Mouse (Mus musculus) forebrain, embryonic 16.5 days (tissue): ENCODE measurements around the gene Klhl11. TPM values are rescaled to one million over a fixed set of nuclear protein-coding genes. Genes with fewer than 3 reads are reported as not detected.

Source experiments
- ATAC-seq: fragments of 200-750 bp; cut with Nextera tagmentation; 2 replicates; pipeline ENCODE4 v1.8.0; 2017; ENCODE audit warnings: mild to moderate bottlenecking, moderate library complexity
- H3K27ac ChIP-seq: fragments of 300-500 bp; sonication (generic); 2 replicates; pipeline ENCODE4 v1.5.1; 2014; ENCODE audit warnings: low read length, control low read depth
- H3K27me3 ChIP-seq: fragments of 300-500 bp; sonication (generic); replicated peaks from 2 replicates; pipeline ENCODE4 v1.6.1; 2014; ENCODE audit warnings: low read length; ENCODE audit not compliant: control insufficient read depth, insufficient read depth
- H3K36me3 ChIP-seq: fragments of 300-500 bp; sonication (generic); 2 replicates; pipeline ENCODE4 v1.6.1; 2014; ENCODE audit not compliant: control insufficient read depth, insufficient read depth
- H3K4me1 ChIP-seq: fragments of 300-500 bp; sonication (generic); replicated peaks from 2 replicates; pipeline ENCODE4 v1.6.1; 2014; ENCODE audit warnings: low read length; ENCODE audit not compliant: control insufficient read depth, insufficient read depth
- H3K4me2 ChIP-seq: fragments of 300-500 bp; sonication (generic); 2 replicates; pipeline ENCODE4 v1.6.1; 2014; ENCODE audit warnings: mild to moderate bottlenecking, low read length, control low read depth
- H3K4me3 ChIP-seq: fragments of 300-500 bp; sonication (generic); replicated peaks from 2 replicates; pipeline ENCODE4 v1.5.1; 2014; ENCODE audit warnings: mild to moderate bottlenecking, low read length, control low read depth
- H3K9ac ChIP-seq: fragments of 300-500 bp; sonication (generic); replicated peaks from 2 replicates; pipeline ENCODE4 v1.6.1; 2014; ENCODE audit warnings: low read depth, low read length, control low read depth
- H3K9me3 ChIP-seq: fragments of 300-500 bp; sonication (generic); 2 replicates; pipeline ENCODE4 v1.6.1; 2016; ENCODE audit warnings: low read length; ENCODE audit not compliant: control insufficient read depth
- WGBS: fragments of 180-500 bp; shearing (Covaris S2); extraction: QIAGEN DNeasy Blood & Tissue Kit; methylation state at CpG from one replicate; pipeline ENCODE4 v1.1.7; 2014; 5-methylcytosine and 5-hydroxymethylcytosine counted together
- polyA plus RNA-seq: library from polyadenylated mRNA; unstranded; fragments of >200 nt; fragmentation: Nextera tagmentation; extraction: Ambion mirVana; gene quantifications from 2 replicates; pipeline ENCODE4 v1.2.1, GENCODE M21; 2015

The Klhl11 gene
- polyA plus RNA-seq, 1 experiment from 2014 or later, result 14.3 TPM

- H3K27me3 ChIP-seq, result no peaks in the 10 kb centered on the region
- no peaks in the 10 kb centered on the region for H3K4me1 ChIP-seq
- H3K4me2 ChIP-seq, result no peak overlapping the region
- no peak overlapping the region for H3K27ac ChIP-seq
- peaks cover 45% of the 10 kb centered on the region for H3K36me3 ChIP-seq
- H3K9me3 ChIP-seq, result no peaks in the 10 kb centered on the region
- no peak for ATAC-seq
- H3K9ac ChIP-seq, result no peak overlapping the region
- WGBS, result 92% methylated on average over 2 of the region's 2 CpGs
- no peak overlapping the region for H3K4me3 ChIP-seq
These were observed 38.0 kb upstream of the Klhl11 start for GRCm38 (mm10) chr11:100510556-100510955.

GRCm38 (mm10) chr11:100505997-100506396 lies 33.5 kb upstream of the Klhl11 start:
- Histone ChIP-seq H3K36me3 (peaks cover 48% of the 10 kb centered on the region), H3K9me3 (no peaks in the 10 kb centered on the region), H3K4me2 (no peak overlapping the region), H3K4me3 (no peak overlapping the region), H3K9ac (no peak overlapping the region), H3K27ac (no peak overlapping the region), H3K4me1 (no peaks in the 10 kb centered on the region), H3K27me3 (no peaks in the 10 kb centered on the region)
- no peak for ATAC-seq
- 80% methylated on average over 8 of the region's 8 CpGs for whole genome bisulfite sequencing

GRCm38 (mm10) chr11:100504990-100505660 lies 32.6 kb upstream of the Klhl11 start:
- no peak overlapping the region for H3K9ac ChIP-seq
- H3K4me1 ChIP-seq, result no peaks in the 10 kb centered on the region
- WGBS, result 94% methylated on average over 12 of the region's 12 CpGs
- H3K36me3 ChIP-seq, result peaks cover 49% of the 10 kb centered on the region
- no peaks in the 10 kb centered on the region for H3K27me3 ChIP-seq
- H3K4me3 ChIP-seq, result no peak overlapping the region
- H3K9me3 ChIP-seq, result no peaks in the 10 kb centered on the region
- H3K4me2 ChIP-seq, result no peak overlapping the region
- no peak for ATAC-seq
- H3K27ac ChIP-seq, result no peak overlapping the region

- no peak overlapping the region for H3K27ac ChIP-seq
- WGBS, result 11% methylated on average over 6 of the region's 6 CpGs
- H3K9ac ChIP-seq, result no peak overlapping the region
- peaks cover 61% of the 10 kb centered on the region for H3K36me3 ChIP-seq
- H3K4me2 ChIP-seq, result no peak overlapping the region
- no peaks in the 10 kb centered on the region for H3K9me3 ChIP-seq
- H3K4me3 ChIP-seq, result no peak overlapping the region
- no peaks in the 10 kb centered on the region for H3K27me3 ChIP-seq
- H3K4me1 ChIP-seq, result no peaks in the 10 kb centered on the region
- no peak for ATAC-seq
These were observed 28.8 kb upstream of the Klhl11 start for GRCm38 (mm10) chr11:100501321-100501720.

GRCm38 (mm10) chr11:100500651-100501050 lies 28.1 kb upstream of the Klhl11 start:
- Histone ChIP-seq H3K4me3 (no peak overlapping the region), H3K9ac (no peak overlapping the region), H3K4me1 (no peaks in the 10 kb centered on the region), H3K36me3 (peaks cover 63% of the 10 kb centered on the region), H3K9me3 (no peaks in the 10 kb centered on the region), H3K4me2 (no peak overlapping the region), H3K27ac (no peak overlapping the region), H3K27me3 (no peaks in the 10 kb centered on the region)
- 81% methylated on average over 7 of the region's 7 CpGs for WGBS
- ATAC-seq, result no peak

- Histone ChIP-seq H3K9me3 (no peaks in the 10 kb centered on the region), H3K4me3 (no peak overlapping the region), H3K36me3 (peaks cover 62% of the 10 kb centered on the region), H3K9ac (no peak overlapping the region), H3K4me2 (no peak overlapping the region), H3K27me3 (no peaks in the 10 kb centered on the region), H3K4me1 (no peaks in the 10 kb centered on the region), H3K27ac (no peak overlapping the region)
- 85% methylated on average over 3 of the region's 3 CpGs for WGBS
- ATAC-seq, result no peak
These were observed 27.7 kb upstream of the Klhl11 start for GRCm38 (mm10) chr11:100500241-100500640.

GRCm38 (mm10) chr11:100493771-100494170 lies 21.2 kb upstream of the Klhl11 start:
- Histone ChIP-seq H3K9me3 (no peaks in the 10 kb centered on the region), H3K36me3 (peaks cover 70% of the 10 kb centered on the region), H3K4me1 (no peaks in the 10 kb centered on the region), H3K27me3 (no peaks in the 10 kb centered on the region), H3K4me2 (no peak overlapping the region), H3K9ac (no peak overlapping the region), H3K4me3 (no peak overlapping the region), H3K27ac (no peak overlapping the region)
- no peak for ATAC-seq
- WGBS, result 91% methylated on average over 12 of the region's 12 CpGs

- Histone ChIP-seq H3K9me3 (no peaks in the 10 kb centered on the region), H3K36me3 (peaks cover 54% of the 10 kb centered on the region), H3K4me3 (no peak overlapping the region), H3K4me2 (no peak overlapping the region), H3K9ac (no peak overlapping the region), H3K27me3 (no peaks in the 10 kb centered on the region), H3K4me1 (no peaks in the 10 kb centered on the region), H3K27ac (no peak overlapping the region)
- 88% methylated on average over 6 of the region's 6 CpGs for WGBS
- ATAC-seq, result no peak
These were observed 18.4 kb upstream of the Klhl11 start for GRCm38 (mm10) chr11:100490951-100491350.

GRCm38 (mm10) chr11:100485801-100486538 lies 13.4 kb upstream of the Klhl11 start:
- ATAC-seq, result no peak
- Histone ChIP-seq H3K27ac (no peak overlapping the region), H3K9ac (no peak overlapping the region), H3K9me3 (no peaks in the 10 kb centered on the region), H3K36me3 (peaks cover 47% of the 10 kb centered on the region), H3K4me2 (no peak overlapping the region), H3K4me3 (no peak overlapping the region), H3K27me3 (no peaks in the 10 kb centered on the region), H3K4me1 (no peaks in the 10 kb centered on the region)
- WGBS, result 86% methylated on average over 8 of the region's 8 CpGs
